Mouse (Mus musculus) CH12.LX (cell line): ENCODE results near the gene Lepr. TPM values are rescaled to one million over a fixed set of nuclear protein-coding genes. Genes with fewer than 3 reads are reported as not detected.

Experiments used
- DNase-seq: peaks from one replicate; pipeline ENCODE4 v3.0.0-alpha.2; 2013; ENCODE audit errors: extremely low read depth
- H3K27ac ChIP-seq: 2 replicates; pipeline ENCODE4 v1.5.1; 2012; ENCODE audit warnings: low read depth, mild to moderate bottlenecking, control low read depth, moderate library complexity; ENCODE audit not compliant: insufficient read depth
- H3K27me3 ChIP-seq: replicated peaks from 2 replicates; pipeline ENCODE3; 2012; ENCODE audit warnings: inconsistent platforms
- H3K36me3 ChIP-seq, 2 experiments: replicated peaks in 1 of 2; 2 replicates each; pipeline versions ENCODE3 to v1.6.1; 2012; ENCODE audit warnings: inconsistent platforms in 1 of 2, low read length in 1 of 2, mild to moderate bottlenecking in 1 of 2, mixed read lengths in 1 of 2, moderate library complexity in 1 of 2; ENCODE audit not compliant: control insufficient read depth in 1 of 2, insufficient read depth in 1 of 2
- H3K4me1 ChIP-seq, 2 experiments: 2 replicates each; pipeline ENCODE4 v1.6.1; 2012; ENCODE audit warnings: inconsistent platforms in 1 of 2, moderate library complexity in 1 of 2; ENCODE audit not compliant: insufficient read depth in 2 of 2, control insufficient read depth in 1 of 2
- H3K4me2 ChIP-seq: 2 replicates; pipeline ENCODE4 v1.6.1; 2012; ENCODE audit warnings: low read depth, mild to moderate bottlenecking, control low read depth; ENCODE audit not compliant: poor library complexity, insufficient read depth, severe bottlenecking
- H3K4me3 ChIP-seq, 3 experiments: fragments of 150-350 bp in 1 of 3; sonication (generic) in 1 of 3; replicated peaks in 1 of 3; 2 replicates each; pipeline versions ENCODE3 to v1.5.1; 2011 to 2012; ENCODE audit warnings: low read depth in 2 of 3, low read length in 2 of 3, mild to moderate bottlenecking in 2 of 3, moderate library complexity in 2 of 3, control low read depth in 1 of 3, improper control_type of control experiment in 1 of 3, inconsistent platforms in 1 of 3, mixed read lengths in 1 of 3; ENCODE audit not compliant: poor library complexity in 1 of 3
- H3K79me2 ChIP-seq: replicated peaks from 2 replicates; pipeline ENCODE4 v1.6.1; 2012; ENCODE audit warnings: mild to moderate bottlenecking, moderate library complexity; ENCODE audit not compliant: control insufficient read depth, poor library complexity, insufficient read depth, severe bottlenecking; ENCODE audit errors: extremely low read depth
- H3K9ac ChIP-seq: 2 replicates; pipeline ENCODE4 v1.6.1; 2012; ENCODE audit warnings: low read depth, mild to moderate bottlenecking, control low read depth, moderate library complexity; ENCODE audit not compliant: insufficient read depth
- H3K9me3 ChIP-seq: replicated peaks from 2 replicates; pipeline ENCODE3; 2012; ENCODE audit warnings: low read length, inconsistent platforms, mixed read lengths
- BHLHE40 ChIP-seq: IDR thresholded peaks from 2 replicates; pipeline ENCODE4 v1.6.1; 2011; ENCODE audit warnings: mild to moderate bottlenecking, low read depth, low read length, improper control_type of control experiment
- CHD1 ChIP-seq: IDR thresholded peaks from 2 replicates; pipeline ENCODE4 v1.6.1; 2012; ENCODE audit warnings: low read depth, low read length, improper control_type of control experiment, inconsistent platforms
- CHD2 ChIP-seq: IDR thresholded peaks from 2 replicates; pipeline ENCODE4 v1.6.1; 2011; ENCODE audit warnings: low read length, improper control_type of control experiment
- CTCF ChIP-seq, 2 experiments: IDR thresholded peaks in 1 of 2; conservative IDR thresholded peaks in 1 of 2; 2 replicates each; pipeline ENCODE4 v1.5.1; 2011 to 2012; ENCODE audit warnings: low read depth in 2 of 2, low read length in 2 of 2, improper control_type of control experiment in 1 of 2, inconsistent platforms in 1 of 2, mild to moderate bottlenecking in 1 of 2, moderate library complexity in 1 of 2
- E2F4 ChIP-seq: IDR thresholded peaks from 2 replicates; pipeline ENCODE4 v1.6.1; 2011; ENCODE audit warnings: low read depth, low read length, improper control_type of control experiment; ENCODE audit not compliant: insufficient replicate concordance
- ETS1 ChIP-seq: conservative IDR thresholded peaks from 2 replicates; pipeline ENCODE4 v1.6.1; 2012; ENCODE audit warnings: low read depth, mild to moderate bottlenecking, inconsistent platforms, low read length, improper control_type of control experiment, moderate library complexity
- GABPA ChIP-seq: IDR thresholded peaks from 2 replicates; pipeline ENCODE4 v1.6.1; 2012; ENCODE audit warnings: low read depth, low read length, improper control_type of control experiment, inconsistent platforms; ENCODE audit not compliant: insufficient replicate concordance
- HCFC1 ChIP-seq: IDR thresholded peaks from 2 replicates; pipeline ENCODE4 v1.6.1; 2012; ENCODE audit warnings: low read depth, mild to moderate bottlenecking, inconsistent platforms, low read length, improper control_type of control experiment
- IRF4 ChIP-seq: IDR thresholded peaks from 2 replicates; pipeline ENCODE4 v1.6.1; 2014; ENCODE audit warnings: low read depth, mild to moderate bottlenecking, inconsistent platforms, low read length, improper control_type of control experiment
- JUN ChIP-seq: IDR thresholded peaks from 2 replicates; pipeline ENCODE4 v1.6.1; 2011; ENCODE audit warnings: low read depth, mild to moderate bottlenecking, low read length, improper control_type of control experiment, moderate library complexity; ENCODE audit not compliant: insufficient read depth
- JUND ChIP-seq: conservative IDR thresholded peaks from 2 replicates; pipeline ENCODE4 v1.6.1; 2011; ENCODE audit warnings: low read depth, low read length, improper control_type of control experiment
- KAT2A ChIP-seq: IDR thresholded peaks from 2 replicates; pipeline ENCODE4 v1.6.1; 2012; ENCODE audit warnings: low read length, improper control_type of control experiment, inconsistent platforms; ENCODE audit not compliant: insufficient replicate concordance
- MAFK ChIP-seq: IDR thresholded peaks from 2 replicates; pipeline ENCODE4 v1.6.1; 2011; ENCODE audit warnings: low read length, improper control_type of control experiment; ENCODE audit not compliant: insufficient replicate concordance
- MAZ ChIP-seq: IDR thresholded peaks from 2 replicates; pipeline ENCODE4 v1.6.1; 2012; ENCODE audit warnings: low read depth, mild to moderate bottlenecking, inconsistent platforms, low read length, improper control_type of control experiment, moderate library complexity
- MEF2A ChIP-seq: IDR thresholded peaks from 2 replicates; pipeline ENCODE4 v1.6.1; 2014; ENCODE audit warnings: low read depth, mild to moderate bottlenecking, inconsistent platforms, low read length, improper control_type of control experiment, borderline replicate concordance
- NELFE ChIP-seq: IDR thresholded peaks from 2 replicates; pipeline ENCODE4 v1.6.1; 2011; ENCODE audit warnings: low read depth, low read length, improper control_type of control experiment
- NRF1 ChIP-seq: IDR thresholded peaks from 2 replicates; pipeline ENCODE4 v1.6.1; 2014; ENCODE audit warnings: low read depth, mild to moderate bottlenecking, inconsistent platforms, low read length, improper control_type of control experiment, moderate library complexity
- PAX5 ChIP-seq: IDR thresholded peaks from 2 replicates; pipeline ENCODE4 v1.6.1; 2012; ENCODE audit warnings: low read length, inconsistent platforms, mixed read lengths
- RAD21 ChIP-seq: IDR thresholded peaks from 2 replicates; pipeline ENCODE4 v1.6.1; 2011; ENCODE audit warnings: low read depth, mild to moderate bottlenecking, low read length, improper control_type of control experiment, moderate library complexity
- RCOR1 ChIP-seq: conservative IDR thresholded peaks from 2 replicates; pipeline ENCODE4 v1.6.1; 2012; ENCODE audit warnings: low read depth, mild to moderate bottlenecking, inconsistent platforms, low read length, improper control_type of control experiment
- SMC3 ChIP-seq: IDR thresholded peaks from 2 replicates; pipeline ENCODE4 v1.6.1; 2011; ENCODE audit warnings: low read depth, low read length, improper control_type of control experiment
- UBTF ChIP-seq: IDR thresholded peaks from 2 replicates; pipeline ENCODE4 v1.6.1; 2012; ENCODE audit warnings: low read depth, mild to moderate bottlenecking, inconsistent platforms, low read length, improper control_type of control experiment, moderate library complexity
- USF1 ChIP-seq: IDR thresholded peaks from 2 replicates; pipeline ENCODE4 v1.6.1; 2014; ENCODE audit warnings: low read depth, mild to moderate bottlenecking, inconsistent platforms, low read length, improper control_type of control experiment
- ZC3H11A ChIP-seq: IDR thresholded peaks from 2 replicates; pipeline ENCODE4 v1.6.1; 2012; ENCODE audit warnings: low read depth, mild to moderate bottlenecking, inconsistent platforms, low read length, improper control_type of control experiment
- ZNF384 ChIP-seq: IDR thresholded peaks from 2 replicates; pipeline ENCODE4 v1.6.1; 2012; ENCODE audit warnings: low read depth, low read length, improper control_type of control experiment, inconsistent platforms
- dilution Hi-C: fragments of 300-500 bp; cut with MboI; formaldehyde crosslinking; loops from 2 replicates; pipeline ENCODE4 v1.14.3; 2020; ENCODE audit warnings: low sequenced_read_pairs; ENCODE audit not compliant: extremely low pct_unique_long_range_greater_than_20kb, extremely low pct_ligation_motif_present
- in situ Hi-C: fragments of 300-500 bp; cut with MboI; formaldehyde crosslinking; loops from 3 replicates; pipeline ENCODE4 v1.14.3; 2019; ENCODE audit warnings: low sequenced_read_pairs, low pct_ligation_motif_present, low pct_unique_long_range_greater_than_20kb, mixed read lengths
- polyA plus RNA-seq: library from polyadenylated mRNA; unstranded; fragments of >175 nt; gene quantifications from 2 replicates; pipeline ENCODE4 v1.2.1, GENCODE M21; 2012; ENCODE audit warnings: low read depth; ENCODE audit not compliant: insufficient read length
- total RNA-seq, 2 experiments: library from RNA; depleted of rRNA; stranded (reverse); fragments of 300-350 nt in 1 of 2; fragments of >200 nt in 1 of 2; gene quantifications; 2 replicates each; pipeline ENCODE4 v1.2.3; 2012 to 2014

Gene Lepr
- total RNA-seq (2012; rRNA removed) = not detected in 2 replicates
- not detected in 2 replicates for total RNA-seq (2014; rRNA removed)
- polyA plus RNA-seq = 0.04 TPM in 1 of 2 replicates, not detected in the other

DNA sequence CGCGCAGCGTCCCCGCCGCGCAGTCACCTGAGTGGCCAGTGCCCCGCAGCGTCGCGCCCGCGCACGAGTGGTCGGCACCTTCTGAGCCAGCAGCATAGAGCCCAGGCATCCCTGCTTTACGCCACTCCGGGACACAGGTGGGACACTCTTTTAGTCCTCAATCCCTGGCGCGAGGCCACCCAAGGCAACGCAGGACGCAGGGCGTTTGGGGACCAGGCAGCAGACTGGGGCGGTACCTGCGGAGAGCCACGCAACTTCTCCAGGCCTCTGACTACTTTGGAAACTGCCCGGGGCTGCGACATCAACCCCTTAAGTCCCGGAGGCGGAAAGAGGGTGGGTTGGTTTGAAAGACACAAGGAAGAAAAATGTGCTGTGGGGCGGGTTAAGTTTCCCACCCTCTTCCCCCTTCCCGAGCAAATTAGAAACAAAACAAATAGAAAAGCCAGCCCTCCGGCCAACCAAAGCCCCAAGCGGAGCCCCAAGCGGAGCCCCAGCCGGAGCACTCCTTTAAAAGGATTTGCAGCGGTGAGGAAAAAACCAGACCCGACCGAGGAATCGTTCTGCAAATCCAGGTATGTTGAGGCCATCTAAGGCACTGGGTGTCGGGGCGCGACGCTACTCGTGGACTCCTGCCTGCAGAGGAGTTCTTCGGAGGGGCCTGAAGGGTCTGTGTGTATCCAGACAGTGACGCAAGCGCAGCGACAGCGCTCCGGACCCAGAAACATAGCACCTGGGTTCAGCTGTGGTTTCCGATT, at the start of gene Lepr:
Gene Lepr, plus strand, starts transcription at position 38 of the 755 bp plus-strand sequence.
- dilution Hi-C loops (no loop called here), in situ Hi-C loops (no loop called here)
- Histone ChIP-seq H3K4me2 (no peak within 1 kb of the TSS), H3K27ac (no peak within 1 kb of the TSS), H3K27me3 (no peaks in the 10 kb centered on the region), H3K36me3 (no peaks in the 10 kb centered on the region), H3K4me3 (no peak within 1 kb of the TSS), H3K79me2 (no peaks in the 10 kb centered on the region), H3K9me3 (no peaks in the 10 kb centered on the region), H3K9ac (no peak within 1 kb of the TSS), H3K4me1 (no peaks in the 10 kb centered on the region)
- TF ChIP-seq RAD21 = no peak
- no peak for TF ChIP-seq HCFC1
- no peak for TF ChIP-seq MEF2A
- TF ChIP-seq CHD1 = no peak
- TF ChIP-seq PAX5 = no peak
- no peak for TF ChIP-seq ZC3H11A
- no peak for TF ChIP-seq CTCF (conservative IDR thresholded peaks at IDR 0.05 in 1 of 2, IDR thresholded peaks at IDR 0.05 in 1 of 2; ENCODE audit: low read depth in 2 of 2, low read length in 2 of 2)
- no peak for TF ChIP-seq SMC3
- no peak for TF ChIP-seq JUN
- no peak for TF ChIP-seq ETS1
- TF ChIP-seq UBTF = no peak
- no peak for TF ChIP-seq IRF4
- TF ChIP-seq MAZ = no peak
- TF ChIP-seq GABPA = no peak
- TF ChIP-seq NELFE = no peak
- no peak for TF ChIP-seq BHLHE40
- TF ChIP-seq MAFK = no peak
- TF ChIP-seq JUND = no peak
- no peak for TF ChIP-seq NRF1
- DNase-seq = no peak

- H3K9ac ChIP-seq = no peak overlapping the region
- H3K4me1 ChIP-seq = no peaks in the 10 kb centered on the region
- H3K4me2 ChIP-seq = no peak overlapping the region
- H3K27ac ChIP-seq = no peak overlapping the region
- H3K9me3 ChIP-seq = peaks cover 4% of the 10 kb centered on the region
- dilution Hi-C loops = no loop called here
- no peak for DNase-seq
- H3K36me3 ChIP-seq = no peaks in the 10 kb centered on the region
- in situ Hi-C loops = no loop called here
- H3K79me2 ChIP-seq = no peaks in the 10 kb centered on the region
- no peak overlapping the region for H3K4me3 ChIP-seq
- H3K27me3 ChIP-seq = no peaks in the 10 kb centered on the region
- no peak for TF ChIP-seq RAD21
- TF ChIP-seq RCOR1 = no peak
- no peak for TF ChIP-seq CTCF (conservative IDR thresholded peaks at IDR 0.05 in 1 of 2, IDR thresholded peaks at IDR 0.05 in 1 of 2; ENCODE audit: low read depth in 2 of 2, low read length in 2 of 2)
- TF ChIP-seq IRF4 = no peak
- no peak for TF ChIP-seq USF1
- TF ChIP-seq MAZ = no peak
- TF ChIP-seq UBTF = no peak
- no peak for TF ChIP-seq KAT2A
- TF ChIP-seq ZNF384 = no peak
- TF ChIP-seq BHLHE40 = no peak
- TF ChIP-seq CHD2 = no peak
- TF ChIP-seq E2F4 = no peak
These were observed 48.0 kb upstream of the Lepr start for GRCm38 (mm10) chr4:101669161-101669560.
